Mouse (Mus musculus): ENCODE measurements around the gene Sergef. TPM values are rescaled to one million over a fixed set of nuclear protein-coding genes. Genes with fewer than 3 reads are reported as not detected.

Sergef gene
- polyA plus RNA-seq, 1 experiment from 2014 or later: 4.9 TPM

- Histone ChIP-seq H3K4me2 (ENCODE audit: low read depth, low read length) (no peak overlapping the region), H3K4me3 (ENCODE audit: low read depth, low read length) (no peak overlapping the region), H3K9me3 (replicated peaks; ENCODE audit: control insufficient read depth, low read length) (no peaks in the 10 kb centered on the region), H3K36me3 (ENCODE audit: control insufficient read depth, insufficient read depth) (no peaks in the 10 kb centered on the region), H3K27me3 (ENCODE audit: control insufficient read depth, insufficient read depth, low read depth, low read length) (no peaks in the 10 kb centered on the region), H3K4me1 (ENCODE audit: control insufficient read depth, low read depth, low read length) (no peaks in the 10 kb centered on the region; the same call in 1 of the 2 replicates), H3K9ac (ENCODE audit: low read depth, low read length) (no peak overlapping the region), H3K27ac (ENCODE audit: low read length) (no peak overlapping the region)
- ATAC-seq (ENCODE audit: low read depth): no peak
- 69% methylated on average over 9 of the region's 9 CpGs for WGBS (ENCODE audit: insufficient replicate concordance)
Measured at GRCm38 (mm10) chr7:46611970-46612369, 27.6 kb downstream of the Sergef start.

DNA sequence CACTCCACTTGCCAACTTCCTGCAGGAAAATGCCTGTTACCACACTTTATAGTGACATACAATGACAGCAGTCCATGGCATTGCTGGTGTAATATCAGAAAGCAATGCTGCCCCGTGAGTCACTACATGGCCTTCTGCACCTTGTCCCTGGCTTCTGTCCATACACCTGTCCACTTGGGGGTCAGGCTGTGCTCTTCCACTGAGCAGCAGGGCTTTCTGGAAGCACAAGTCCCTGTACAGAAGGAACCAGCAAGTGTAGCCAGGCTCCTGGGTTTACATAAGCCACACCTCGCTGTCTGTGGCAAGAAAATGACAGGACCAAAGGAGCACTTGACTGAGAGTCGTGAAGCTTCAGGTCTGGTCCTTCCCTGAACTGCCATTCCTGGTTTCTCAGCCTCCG lies 30.3 kb downstream of the Sergef start:
- no peaks in the 10 kb centered on the region for H3K36me3 ChIP-seq (ENCODE audit: control insufficient read depth, insufficient read depth)
- ATAC-seq (ENCODE audit: low read depth): no peak
- H3K4me3 ChIP-seq (ENCODE audit: low read depth, low read length): no peak overlapping the region
- no peaks in the 10 kb centered on the region for H3K4me1 ChIP-seq (ENCODE audit: control insufficient read depth, low read depth, low read length)
- 73% methylated on average over 4 of the region's 4 CpGs for WGBS (ENCODE audit: insufficient replicate concordance)
- no peaks in the 10 kb centered on the region for H3K27me3 ChIP-seq (ENCODE audit: control insufficient read depth, insufficient read depth, low read depth, low read length)
- no peak overlapping the region for H3K27ac ChIP-seq (ENCODE audit: low read length)
- H3K9me3 ChIP-seq (replicated peaks; ENCODE audit: control insufficient read depth, low read length): no peaks in the 10 kb centered on the region
- H3K4me2 ChIP-seq (ENCODE audit: low read depth, low read length): no peak overlapping the region
- no peak overlapping the region for H3K9ac ChIP-seq (ENCODE audit: low read depth, low read length)

DNA sequence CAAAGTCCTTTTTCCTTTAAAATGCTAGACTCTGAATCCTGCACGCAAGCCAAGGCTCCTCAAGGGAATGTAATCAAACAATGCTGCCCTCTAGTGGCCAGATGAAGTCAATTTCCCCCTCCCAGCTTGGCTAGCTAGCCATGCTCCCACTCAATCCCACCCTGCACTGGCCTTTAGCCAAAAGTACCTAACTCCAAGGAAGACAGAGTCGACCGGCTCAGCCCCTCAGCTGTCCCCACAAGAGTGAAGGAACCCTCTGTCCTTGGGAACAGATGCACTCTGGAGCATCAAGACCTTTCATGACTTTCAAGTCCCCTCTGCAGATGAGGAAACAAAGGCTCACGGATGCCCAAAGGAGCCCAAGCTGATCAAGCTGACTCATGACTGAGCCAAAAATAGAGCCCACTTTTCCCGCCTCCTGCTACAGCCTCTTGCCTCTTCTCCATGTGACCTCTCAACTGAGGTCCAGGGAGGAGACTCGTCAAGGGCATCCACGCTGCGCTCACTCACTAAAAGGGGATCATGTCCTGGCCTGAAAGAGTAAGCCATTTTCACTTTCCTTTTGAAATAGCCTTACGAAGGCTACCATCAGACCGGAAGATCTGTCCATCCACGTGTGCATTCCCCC lies 32.1 kb downstream of the Sergef start:
- Histone ChIP-seq H3K4me1 (ENCODE audit: control insufficient read depth, low read depth, low read length) (no peaks in the 10 kb centered on the region), H3K4me2 (ENCODE audit: low read depth, low read length) (no peak overlapping the region), H3K27ac (ENCODE audit: low read length) (no peak overlapping the region), H3K36me3 (ENCODE audit: control insufficient read depth, insufficient read depth) (no peaks in the 10 kb centered on the region), H3K4me3 (ENCODE audit: low read depth, low read length) (no peak overlapping the region), H3K9ac (ENCODE audit: low read depth, low read length) (no peak overlapping the region), H3K9me3 (replicated peaks; ENCODE audit: control insufficient read depth, low read length) (no peaks in the 10 kb centered on the region), H3K27me3 (ENCODE audit: control insufficient read depth, insufficient read depth, low read depth, low read length) (no peaks in the 10 kb centered on the region)
- ATAC-seq (ENCODE audit: low read depth): no peak
- 44% methylated on average over 11 of the region's 11 CpGs for WGBS (ENCODE audit: insufficient replicate concordance)

DNA sequence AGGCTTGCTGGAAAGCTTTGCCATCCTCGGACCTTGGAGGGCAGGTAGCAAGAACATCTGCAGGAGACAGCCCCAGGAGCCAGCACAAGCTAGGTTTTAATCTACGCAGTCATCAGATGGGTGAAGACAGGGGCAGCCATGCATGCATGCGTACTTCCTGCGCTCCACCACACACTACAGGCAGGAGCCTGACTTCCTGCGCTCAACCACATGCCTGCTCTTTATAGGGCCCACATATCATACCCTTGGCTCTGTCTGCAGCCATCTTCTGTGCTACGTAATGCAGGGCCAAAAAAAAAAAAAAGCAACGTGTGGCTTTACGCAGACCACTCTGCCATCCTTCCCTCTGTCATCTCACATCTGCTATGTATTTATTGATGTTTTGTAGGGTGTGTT lies 32.6 kb downstream of the Sergef start:
- Histone ChIP-seq H3K27me3 (ENCODE audit: control insufficient read depth, insufficient read depth, low read depth, low read length) (no peaks in the 10 kb centered on the region), H3K4me1 (ENCODE audit: control insufficient read depth, low read depth, low read length) (no peaks in the 10 kb centered on the region), H3K9me3 (replicated peaks; ENCODE audit: control insufficient read depth, low read length) (no peaks in the 10 kb centered on the region), H3K4me2 (ENCODE audit: low read depth, low read length) (no peak overlapping the region), H3K36me3 (ENCODE audit: control insufficient read depth, insufficient read depth) (no peaks in the 10 kb centered on the region), H3K27ac (ENCODE audit: low read length) (no peak overlapping the region), H3K4me3 (ENCODE audit: low read depth, low read length) (no peak overlapping the region), H3K9ac (ENCODE audit: low read depth, low read length) (no peak overlapping the region)
- WGBS (ENCODE audit: insufficient replicate concordance): 48% methylated on average over 8 of the region's 8 CpGs
- ATAC-seq (ENCODE audit: low read depth): no peak

DNA sequence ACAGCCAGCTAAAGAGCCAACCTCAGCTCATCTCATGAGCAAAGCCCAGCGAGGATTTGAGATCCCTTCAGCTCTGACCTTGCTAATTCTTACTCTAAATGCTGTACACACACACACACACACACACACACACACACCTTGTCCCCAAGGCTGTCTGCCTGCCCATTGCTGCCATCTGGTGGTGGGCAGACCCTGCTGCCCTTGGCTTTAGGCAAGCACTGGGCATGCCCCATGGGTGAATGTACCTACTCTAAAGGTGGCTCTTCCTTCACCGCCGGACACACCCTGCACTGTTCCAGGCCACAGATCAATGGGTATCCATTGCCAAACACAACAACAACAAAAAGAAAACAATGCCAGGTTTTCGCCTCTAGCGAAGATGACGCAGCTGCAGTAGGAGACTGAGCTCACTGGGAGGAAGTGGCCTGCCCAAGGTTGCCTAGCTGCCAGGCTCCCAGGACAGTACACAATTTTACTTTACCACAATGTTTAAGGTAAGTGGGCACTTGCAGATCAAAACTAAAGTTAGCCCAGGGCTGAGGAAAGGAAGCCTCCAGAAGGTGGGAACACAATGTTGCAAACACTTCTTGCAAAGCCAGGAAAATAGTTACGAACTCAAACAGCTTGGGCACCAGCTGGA lies 33.1 kb downstream of the Sergef start:
- Histone ChIP-seq H3K4me2 (ENCODE audit: low read depth, low read length) (no peak overlapping the region), H3K4me1 (ENCODE audit: control insufficient read depth, low read depth, low read length) (no peaks in the 10 kb centered on the region), H3K27me3 (ENCODE audit: control insufficient read depth, insufficient read depth, low read depth, low read length) (no peaks in the 10 kb centered on the region), H3K9ac (ENCODE audit: low read depth, low read length) (no peak overlapping the region), H3K27ac (ENCODE audit: low read length) (no peak overlapping the region), H3K9me3 (replicated peaks; ENCODE audit: control insufficient read depth, low read length) (no peaks in the 10 kb centered on the region), H3K36me3 (ENCODE audit: control insufficient read depth, insufficient read depth) (no peaks in the 10 kb centered on the region), H3K4me3 (ENCODE audit: low read depth, low read length) (no peak overlapping the region)
- 72% methylated on average over 7 of the region's 7 CpGs for WGBS (ENCODE audit: insufficient replicate concordance)
- ATAC-seq (ENCODE audit: low read depth): no peak

- 77% methylated on average over 7 of the region's 7 CpGs for WGBS (ENCODE audit: insufficient replicate concordance)
- ATAC-seq (ENCODE audit: low read depth): no peak
- no peaks in the 10 kb centered on the region for H3K27me3 ChIP-seq (ENCODE audit: control insufficient read depth, insufficient read depth, low read depth, low read length)
- no peaks in the 10 kb centered on the region for H3K4me1 ChIP-seq (ENCODE audit: control insufficient read depth, low read depth, low read length)
- H3K9me3 ChIP-seq (replicated peaks; ENCODE audit: control insufficient read depth, low read length): no peaks in the 10 kb centered on the region
- no peak overlapping the region for H3K27ac ChIP-seq (ENCODE audit: low read length)
- no peak overlapping the region for H3K9ac ChIP-seq (ENCODE audit: low read depth, low read length)
- no peaks in the 10 kb centered on the region for H3K36me3 ChIP-seq (ENCODE audit: control insufficient read depth, insufficient read depth)
- no peak overlapping the region for H3K4me2 ChIP-seq (ENCODE audit: low read depth, low read length)
- no peak overlapping the region for H3K4me3 ChIP-seq (ENCODE audit: low read depth, low read length)
Measured at GRCm38 (mm10) chr7:46603051-46603450, 36.6 kb downstream of the Sergef start.

- ATAC-seq (ENCODE audit: low read depth): no peak
- 61% methylated on average over 4 of the region's 4 CpGs for whole genome bisulfite sequencing (ENCODE audit: insufficient replicate concordance)
Measured at GRCm38 (mm10) chr7:46602079-46602478, 37.5 kb downstream of the Sergef start.

GRCm38 (mm10) chr7:46601097-46601496 lies 38.5 kb downstream of the Sergef start:
- H3K27ac ChIP-seq (ENCODE audit: low read length): no peak overlapping the region
- H3K9me3 ChIP-seq (replicated peaks; ENCODE audit: control insufficient read depth, low read length): no peaks in the 10 kb centered on the region
- H3K9ac ChIP-seq (ENCODE audit: low read depth, low read length): no peak overlapping the region
- no peak for ATAC-seq (ENCODE audit: low read depth)
- H3K4me3 ChIP-seq (ENCODE audit: low read depth, low read length): no peak overlapping the region
- H3K4me2 ChIP-seq (ENCODE audit: low read depth, low read length): no peak overlapping the region
- no peaks in the 10 kb centered on the region for H3K4me1 ChIP-seq (ENCODE audit: control insufficient read depth, low read depth, low read length)
- WGBS (ENCODE audit: insufficient replicate concordance): 51% methylated on average over 5 of the region's 5 CpGs
- H3K27me3 ChIP-seq (ENCODE audit: control insufficient read depth, insufficient read depth, low read depth, low read length): no peaks in the 10 kb centered on the region
- H3K36me3 ChIP-seq (ENCODE audit: control insufficient read depth, insufficient read depth): no peaks in the 10 kb centered on the region

More at GRCm38 (mm10) chr7:46602079-46602478, 37.5 kb downstream of the Sergef start:
- no peak overlapping the region for H3K4me3 ChIP-seq (ENCODE audit: low read depth, low read length)
- no peak overlapping the region for H3K4me2 ChIP-seq (ENCODE audit: low read depth, low read length)
- no peaks in the 10 kb centered on the region for H3K9me3 ChIP-seq (replicated peaks; ENCODE audit: control insufficient read depth, low read length)
- H3K27me3 ChIP-seq (ENCODE audit: control insufficient read depth, insufficient read depth, low read depth, low read length): no peaks in the 10 kb centered on the region
- no peaks in the 10 kb centered on the region for H3K36me3 ChIP-seq (ENCODE audit: control insufficient read depth, insufficient read depth)
- no peaks in the 10 kb centered on the region for H3K4me1 ChIP-seq (ENCODE audit: control insufficient read depth, low read depth, low read length)
- no peak overlapping the region for H3K27ac ChIP-seq (ENCODE audit: low read length)
- H3K9ac ChIP-seq (ENCODE audit: low read depth, low read length): no peak overlapping the region

DNA sequence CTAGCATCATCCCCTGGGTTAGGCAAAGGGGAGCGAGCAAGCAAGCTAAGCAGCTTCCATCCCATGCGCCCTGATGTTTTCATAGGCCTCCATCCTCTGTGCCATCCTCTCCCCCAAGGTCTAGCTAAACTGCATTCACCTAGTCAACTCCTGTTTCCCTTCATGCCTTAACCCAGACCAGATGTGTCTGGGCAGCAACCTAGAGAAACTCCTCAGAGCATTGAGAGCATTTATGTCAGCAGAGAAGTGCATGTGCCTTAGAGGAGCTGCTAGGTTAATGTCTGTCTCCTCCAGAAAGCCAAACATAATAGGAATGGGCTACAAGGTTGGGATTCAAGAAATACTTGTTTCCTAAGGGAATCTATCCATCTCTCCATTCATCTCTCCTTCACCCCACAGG lies 42.6 kb downstream of the Sergef start:
- no peaks in the 10 kb centered on the region for H3K27me3 ChIP-seq (ENCODE audit: control insufficient read depth, insufficient read depth, low read depth, low read length)
- H3K4me2 ChIP-seq (ENCODE audit: low read depth, low read length): no peak overlapping the region
- H3K4me1 ChIP-seq (ENCODE audit: control insufficient read depth, low read depth, low read length): no peaks in the 10 kb centered on the region
- H3K4me3 ChIP-seq (ENCODE audit: low read depth, low read length): no peak overlapping the region
- H3K36me3 ChIP-seq (ENCODE audit: control insufficient read depth, insufficient read depth): no peaks in the 10 kb centered on the region
- WGBS (ENCODE audit: insufficient replicate concordance): 71% methylated on average over 2 of the region's 2 CpGs
- no peak overlapping the region for H3K27ac ChIP-seq (ENCODE audit: low read length)
- H3K9me3 ChIP-seq (replicated peaks; ENCODE audit: control insufficient read depth, low read length): no peaks in the 10 kb centered on the region
- no peak for ATAC-seq (ENCODE audit: low read depth)
- H3K9ac ChIP-seq (ENCODE audit: low read depth, low read length): no peak overlapping the region

Data from liver, embryonic 16.5 days (tissue).